Mouse (Mus musculus) 3T3-L1 (cell line): Measurements from ENCODE around the gene Pik3c2g.

Experiments
- DNase-seq: peaks from one replicate; pipeline ENCODE4 v3.0.0-alpha.2; 2015; ENCODE audit warnings: low read depth, low spot score

Pik3c2g gene

GRCm38 (mm10) chr6:139586892-139587291 lies at the start of gene Pik3c2g:
Gene Pik3c2g (plus strand): TSS chr6:139587221.
- DNase-seq: no peak

- peak; percentile 45 for DNase-seq
Measured at GRCm38 (mm10) chr6:139538469-139538868, 48.6 kb upstream of the Pik3c2g start.

GRCm38 (mm10) chr6:139555537-139556179 lies 31.4 kb upstream of the Pik3c2g start:
- DNase-seq: no peak

- no peak for DNase-seq
Measured at GRCm38 (mm10) chr6:139569211-139569610, 17.8 kb upstream of the Pik3c2g start.

- no peak for DNase-seq
Measured at GRCm38 (mm10) chr6:139575854-139576253, 11.2 kb upstream of the Pik3c2g start.

- no peak for DNase-seq
Measured at GRCm38 (mm10) chr6:139576261-139577014, 10.6 kb upstream of the Pik3c2g start.

GRCm38 (mm10) chr6:139577026-139577861 lies 9.8 kb upstream of the Pik3c2g start:
- no peak for DNase-seq

- DNase-seq: no peak
Measured at GRCm38 (mm10) chr6:139587478-139587877, 457 bp downstream of the Pik3c2g start.

GRCm38 (mm10) chr6:139588409-139588808 lies 1.4 kb downstream of the Pik3c2g start:
- DNase-seq: no peak

- peak; percentile 49 for DNase-seq
Measured at GRCm38 (mm10) chr6:139589291-139589690, 2.3 kb downstream of the Pik3c2g start.

GRCm38 (mm10) chr6:139589854-139590253 lies 2.8 kb downstream of the Pik3c2g start:
- no peak for DNase-seq

- no peak for DNase-seq
Measured at GRCm38 (mm10) chr6:139592081-139592480, 5.1 kb downstream of the Pik3c2g start.

- peak; percentile 25 for DNase-seq
Measured at GRCm38 (mm10) chr6:139596433-139596832, 9.4 kb downstream of the Pik3c2g start.

- no peak for DNase-seq
Measured at GRCm38 (mm10) chr6:139599216-139599615, 12.2 kb downstream of the Pik3c2g start.

GRCm38 (mm10) chr6:139618774-139619173 lies 31.8 kb downstream of the Pik3c2g start:
- DNase-seq: no peak

- DNase-seq: no peak
Measured at GRCm38 (mm10) chr6:139624756-139625155, 37.7 kb downstream of the Pik3c2g start.

- DNase-seq: no peak
Measured at GRCm38 (mm10) chr6:139634561-139634960, 47.5 kb downstream of the Pik3c2g start.

- peak; percentile 51 for DNase-seq
Measured at GRCm38 (mm10) chr6:139655399-139655798, 68.4 kb downstream of the Pik3c2g start.

GRCm38 (mm10) chr6:139662462-139662861 lies 75.4 kb downstream of the Pik3c2g start:
- no peak for DNase-seq

- no peak for DNase-seq
Measured at GRCm38 (mm10) chr6:139718416-139718984, 131.5 kb downstream of the Pik3c2g start.

- DNase-seq: no peak
Measured at GRCm38 (mm10) chr6:139719639-139720221, 132.7 kb downstream of the Pik3c2g start.
